Mouse (Mus musculus) small intestine, adult 2 months (tissue): ENCODE measurements at regions not wholly inside any gene's neighbourhood (a gene's known extent, or its start where the extent isn't known, plus 50 kb on each side); places are given as distances from the start of the nearest gene placed in this dataset.
A peak's percentile ranks its signal among the peaks of the same experiment; 100 is the strongest.

Experiments used
- H3K27ac ChIP-seq: fragments of 200-500 bp; 2 replicates; pipeline ENCODE4 v1.5.1; 2012; ENCODE audit warnings: low read depth, low read length, control low read depth, inconsistent platforms; ENCODE audit not compliant: insufficient read depth
- H3K27me3 ChIP-seq: fragments of 200-500 bp; 2 replicates; pipeline ENCODE4 v1.6.1; 2012; ENCODE audit warnings: mild to moderate bottlenecking, moderate library complexity, low read length, inconsistent platforms; ENCODE audit not compliant: control insufficient read depth, insufficient read depth
- H3K36me3 ChIP-seq: fragments of 200-500 bp; 2 replicates; pipeline ENCODE4 v1.6.1; 2012; ENCODE audit warnings: mild to moderate bottlenecking, low read length, control low read depth, inconsistent platforms; ENCODE audit not compliant: control insufficient read depth, insufficient read depth
- H3K4me1 ChIP-seq: fragments of 200-500 bp; 2 replicates; pipeline ENCODE4 v1.6.1; 2012; ENCODE audit warnings: low read length, inconsistent platforms, mixed read lengths; ENCODE audit not compliant: control insufficient read depth, insufficient read depth, insufficient read length
- H3K4me3 ChIP-seq: fragments of 200-500 bp; 2 replicates; pipeline ENCODE4 v1.5.1; 2012; ENCODE audit warnings: low read depth, mild to moderate bottlenecking, control low read depth, inconsistent platforms, low read length, moderate library complexity
- CTCF ChIP-seq: fragments of 200-500 bp; IDR thresholded peaks from 2 replicates; pipeline ENCODE4 v1.5.1; 2012; ENCODE audit warnings: low read depth, mild to moderate bottlenecking, control low read depth, inconsistent platforms, low read length, moderate library complexity, mixed read lengths; ENCODE audit not compliant: insufficient replicate concordance, insufficient read length; ENCODE audit errors: extremely low read depth
- POLR2A ChIP-seq: fragments of 200-500 bp; IDR thresholded peaks from 2 replicates; pipeline ENCODE4 v1.6.1; 2012; ENCODE audit warnings: low read depth, mild to moderate bottlenecking, control low read depth, inconsistent platforms, low read length, moderate library complexity
- WGBS: fragments of 180-500 bp; shearing (Covaris S2); methylation state at CpG from one replicate; pipeline ENCODE4 v1.1.7; 2018; 5-methylcytosine and 5-hydroxymethylcytosine counted together

DNA sequence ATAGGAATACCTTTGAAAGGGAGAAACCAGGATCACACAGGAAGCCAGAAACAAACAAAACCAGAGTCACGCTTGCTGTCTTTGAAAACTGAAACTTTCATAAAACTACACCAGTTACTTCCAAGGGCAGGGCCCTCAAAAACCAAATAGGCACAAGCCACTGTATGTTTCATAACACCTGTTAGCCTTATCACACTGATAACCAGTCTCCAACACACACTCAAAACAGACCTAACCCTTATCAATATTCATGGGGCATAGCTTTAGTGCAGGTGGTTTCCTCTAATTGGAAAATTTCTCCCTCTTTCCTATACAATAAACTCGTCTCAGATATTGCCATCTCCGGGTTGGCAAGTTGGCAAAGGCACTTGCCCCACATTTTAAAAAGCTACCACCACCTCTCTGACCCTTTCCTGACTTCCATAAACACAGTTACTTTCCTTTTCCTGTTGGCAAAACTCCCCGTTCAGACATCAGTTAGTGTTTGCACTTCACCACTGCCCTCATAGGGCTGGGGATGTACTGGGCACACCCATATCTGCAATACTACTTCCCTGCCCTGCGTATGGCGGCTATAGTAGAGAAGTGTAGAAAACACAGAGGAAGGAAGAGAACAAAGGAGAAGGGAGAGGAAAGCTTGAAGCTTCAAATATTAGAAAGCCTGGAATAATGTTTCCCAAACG is 169.1 kb upstream of the Col8a1 start:
- 20% methylated on average over 7 of the region's 7 CpGs for WGBS
- TF ChIP-seq POLR2A (no peak), CTCF (no peak)
- no peak overlapping the region for H3K4me3 ChIP-seq

DNA sequence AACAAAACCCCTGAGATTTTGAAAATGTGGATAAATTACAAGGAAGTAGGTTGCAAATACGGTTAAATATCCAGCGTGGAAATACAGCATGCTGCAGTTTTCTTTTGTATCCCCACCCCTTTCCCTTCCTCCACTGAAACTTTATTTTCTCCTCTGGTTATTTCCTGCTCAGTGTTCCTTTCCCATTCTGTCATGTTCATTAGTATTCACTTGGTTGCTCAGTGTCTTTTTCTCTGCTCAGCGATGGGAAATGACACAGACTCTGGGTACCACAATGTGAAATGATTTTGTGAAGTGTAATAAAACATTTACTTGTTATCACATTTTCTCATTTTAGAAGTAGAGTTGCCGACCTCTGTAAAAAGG is 169.6 kb upstream of the Col8a1 start:
- TF ChIP-seq CTCF (no peak), POLR2A (no peak)
- Histone ChIP-seq H3K4me3 (no peak overlapping the region), H3K27ac (peak overlapping the region; percentile 59; the same call in 1 of the 2 replicates), H3K27me3 (no peaks in the 10 kb centered on the region), H3K4me1 (peaks cover 4% of the 10 kb centered on the region; the same call in 1 of the 2 replicates), H3K36me3 (no peaks in the 10 kb centered on the region)
- 36% methylated on average over 4 of the region's 4 CpGs for WGBS

More for the DNA sequence above, 169.1 kb upstream of the Col8a1 start:
- peak overlapping the region; percentile 59; the same call in 1 of the 2 replicates for H3K27ac ChIP-seq
- H3K27me3 ChIP-seq: no peaks in the 10 kb centered on the region
- no peaks in the 10 kb centered on the region for H3K36me3 ChIP-seq
- H3K4me1 ChIP-seq: peaks cover 4% of the 10 kb centered on the region; the same call in 1 of the 2 replicates

DNA sequence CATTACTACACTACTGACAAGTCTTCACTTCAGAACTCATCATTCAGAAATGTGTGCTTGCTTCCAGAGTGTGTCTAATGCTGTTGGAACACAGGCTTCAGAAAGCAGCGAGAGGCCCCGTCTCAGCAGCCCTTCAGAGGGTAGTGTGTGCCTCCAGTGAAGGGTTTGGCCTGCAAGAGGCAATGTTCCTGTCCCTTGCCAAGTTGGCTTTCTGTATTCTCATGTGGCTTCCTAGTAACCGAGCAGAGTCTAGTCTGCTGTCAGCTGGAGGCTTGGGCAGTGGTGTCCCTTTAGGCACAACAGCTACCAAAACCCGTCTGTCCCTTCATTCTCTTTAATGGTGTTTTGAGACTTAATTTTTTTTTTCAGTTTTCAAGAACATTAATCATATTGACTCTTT is 173.3 kb upstream of the Col8a1 start:
- WGBS: 79% methylated on average over 4 of the region's 4 CpGs
- TF ChIP-seq CTCF: no peak
- no peak for TF ChIP-seq POLR2A
- H3K27me3 ChIP-seq: no peaks in the 10 kb centered on the region

DNA sequence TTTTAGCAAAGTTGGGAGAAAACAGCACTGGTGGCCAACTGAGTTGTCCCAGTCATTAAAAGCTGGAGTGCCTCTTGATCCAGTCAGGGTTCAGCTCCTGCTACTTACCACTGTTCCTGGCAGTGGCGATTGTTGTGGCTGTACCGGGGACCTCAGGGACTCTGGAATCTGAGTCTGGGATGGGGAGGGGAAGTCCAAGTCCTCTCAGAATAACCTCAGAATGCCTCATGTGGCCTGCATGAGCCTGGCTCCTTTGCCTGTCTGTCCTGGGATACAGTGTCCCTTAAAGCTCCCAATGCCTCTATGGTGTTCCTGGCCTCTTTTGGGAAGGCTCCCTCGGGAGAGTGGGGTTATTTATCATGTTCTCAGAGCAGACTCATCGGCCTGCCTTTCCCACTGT is 173.8 kb upstream of the Col8a1 start:
- Histone ChIP-seq H3K4me3 (no peak overlapping the region), H3K27ac (no peak overlapping the region), H3K4me1 (peaks cover 4% of the 10 kb centered on the region; the same call in 1 of the 2 replicates), H3K36me3 (no peaks in the 10 kb centered on the region), H3K27me3 (no peaks in the 10 kb centered on the region)
- no peak for TF ChIP-seq POLR2A
- TF ChIP-seq CTCF: no peak
- 49% methylated on average over 4 of the region's 4 CpGs for WGBS

More for the DNA sequence above, 173.3 kb upstream of the Col8a1 start:
- H3K36me3 ChIP-seq: no peaks in the 10 kb centered on the region
- no peak overlapping the region for H3K4me3 ChIP-seq
- H3K27ac ChIP-seq: no peak overlapping the region
- peaks cover 4% of the 10 kb centered on the region; the same call in 1 of the 2 replicates for H3K4me1 ChIP-seq

DNA sequence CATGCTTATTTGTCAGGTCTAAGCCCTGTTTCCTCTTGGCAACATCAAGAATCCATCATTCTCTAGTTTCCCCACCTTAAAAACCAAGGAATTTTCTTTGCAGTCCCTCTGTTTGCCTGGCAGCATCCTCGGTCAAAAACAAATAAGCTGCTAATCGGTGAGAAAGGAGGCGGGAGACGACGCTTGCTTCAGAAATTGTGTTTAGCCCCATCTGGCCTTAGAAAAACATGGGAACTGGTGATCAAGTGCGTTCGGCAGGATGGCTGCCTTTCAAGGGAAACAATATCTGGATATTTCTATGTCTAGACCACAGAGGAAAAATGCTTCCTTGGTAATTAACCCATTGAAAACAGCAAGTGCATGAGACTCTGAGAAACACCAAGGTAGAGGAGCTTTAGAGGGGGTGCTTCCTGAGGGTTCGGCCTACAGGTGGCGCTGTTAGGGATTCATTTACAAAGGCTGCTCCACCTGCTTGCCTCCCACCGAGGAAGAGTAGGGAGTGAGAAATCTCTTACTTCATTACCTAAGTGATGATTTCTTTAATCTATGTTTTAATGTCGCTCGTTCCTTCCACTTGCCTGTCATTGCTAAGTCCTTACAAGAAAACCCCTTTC is 174.7 kb upstream of the Col8a1 start:
- TF ChIP-seq POLR2A: no peak
- TF ChIP-seq CTCF: no peak
- no peak overlapping the region for H3K4me3 ChIP-seq
- H3K36me3 ChIP-seq: no peaks in the 10 kb centered on the region
- WGBS: 78% methylated on average over 12 of the region's 12 CpGs
- no peaks in the 10 kb centered on the region for H3K4me1 ChIP-seq
- no peak overlapping the region for H3K27ac ChIP-seq
- no peaks in the 10 kb centered on the region for H3K27me3 ChIP-seq

DNA sequence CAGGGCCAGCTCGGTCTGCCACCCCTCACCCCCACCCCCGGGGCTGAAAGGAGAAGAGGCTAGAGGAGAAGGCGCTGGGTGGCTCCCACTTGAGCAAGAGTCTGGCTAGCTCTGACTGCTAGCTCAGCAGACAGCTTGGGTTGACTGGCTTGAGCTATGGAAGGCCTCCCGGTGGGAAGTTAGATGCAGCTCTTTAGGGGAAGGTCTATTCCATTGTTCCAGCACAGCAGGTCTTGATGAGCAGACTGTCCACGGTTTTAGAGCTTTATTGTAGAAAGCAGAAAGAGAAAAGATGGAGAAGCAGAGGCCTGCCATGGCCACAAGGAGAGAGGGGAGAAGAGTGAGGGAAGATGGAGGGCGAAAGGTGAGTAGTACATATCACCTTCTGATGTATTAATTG is 190.9 kb upstream of the Col8a1 start:
- H3K4me1 ChIP-seq: no peaks in the 10 kb centered on the region
- WGBS: 60% methylated on average over 6 of the region's 6 CpGs
- no peaks in the 10 kb centered on the region for H3K36me3 ChIP-seq
- H3K27me3 ChIP-seq: no peaks in the 10 kb centered on the region; the same call in 1 of the 2 replicates
- TF ChIP-seq POLR2A: no peak
- TF ChIP-seq CTCF: no peak
- H3K4me3 ChIP-seq: no peak overlapping the region
- no peak overlapping the region for H3K27ac ChIP-seq

DNA sequence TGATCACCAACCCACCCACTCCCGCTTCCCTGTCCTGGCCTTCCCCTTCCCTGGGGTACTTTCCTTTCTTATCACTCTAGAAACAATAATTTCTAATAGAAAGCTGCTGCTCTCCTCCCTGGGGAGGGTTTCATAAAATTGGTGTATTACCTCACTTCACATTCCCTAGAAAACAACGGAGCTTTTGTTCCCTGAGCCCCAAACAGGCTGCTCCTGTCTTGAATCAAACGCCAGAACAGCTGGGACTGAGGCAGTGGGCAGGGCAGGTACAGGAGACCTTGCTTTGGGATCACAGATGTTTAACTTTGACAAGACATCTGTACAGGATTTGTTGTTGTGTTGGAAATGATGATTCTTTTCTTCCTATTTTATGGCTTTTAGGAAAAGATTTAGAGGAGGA is 192.8 kb upstream of the Col8a1 start:
- Histone ChIP-seq H3K27me3 (no peaks in the 10 kb centered on the region; the same call in 1 of the 2 replicates), H3K27ac (no peak overlapping the region), H3K4me1 (no peaks in the 10 kb centered on the region), H3K4me3 (no peak overlapping the region), H3K36me3 (no peaks in the 10 kb centered on the region)
- no peak for TF ChIP-seq CTCF
- TF ChIP-seq POLR2A: no peak
- WGBS: 39% methylated on average over 3 of the region's 3 CpGs
